Mouse (Mus musculus) cerebellum, adult 2 months (tissue): ENCODE results near the gene Ppp1r13l.

Source experiments
- CTCF ChIP-seq: fragments of 200-500 bp; IDR thresholded peaks from 2 replicates; pipeline ENCODE4 v1.5.1; 2011; ENCODE audit warnings: low read depth, mild to moderate bottlenecking, control low read depth, low read length, moderate library complexity, borderline replicate concordance; ENCODE audit not compliant: insufficient read depth
- POLR2A ChIP-seq: fragments of 200-500 bp; IDR thresholded peaks from 2 replicates; pipeline ENCODE4 v1.6.1; 2011; ENCODE audit warnings: low read length, control low read depth, borderline replicate concordance; ENCODE audit not compliant: insufficient read depth

- no peak for TF ChIP-seq POLR2A
- no peak for TF ChIP-seq CTCF
Measured at GRCm38 (mm10) chr7:19325262-19326199, 34.0 kb upstream of the Ppp1r13l start.
